Mouse (Mus musculus) CD4-positive, CD25-positive, alpha-beta regulatory T cell, adult 4 months (primary cell): ENCODE measurements around the gene Tnip2. TPM values are rescaled to one million over a fixed set of nuclear protein-coding genes. Genes with fewer than 3 reads are reported as not detected.

Source experiments
- ATAC-seq: one replicate; pipeline ENCODE4 v1.8.0; 2017
- polyA plus RNA-seq, 2 experiments: library from polyadenylated mRNA; unstranded; fragments of 100-300 nt; shearing (Covaris generic); gene quantifications; one replicate each; pipeline ENCODE4 v1.2.1; 2017

The Tnip2 gene
- polyA plus RNA-seq = 10 to 100 TPM; 26.9 to 31.4 TPM

- peak; percentile 95 for ATAC-seq
These were observed at the start of gene Tnip2 for GRCm38 (mm10) chr5:34513466-34514217. Gene Tnip2, minus strand, starts transcription at chr5:34513991.

- no peak for ATAC-seq
These were observed 38.0 kb upstream of the Tnip2 start for GRCm38 (mm10) chr5:34551821-34552220.

- ATAC-seq = peak; percentile 51
These were observed 36.5 kb upstream of the Tnip2 start for GRCm38 (mm10) chr5:34550251-34550650.

GRCm38 (mm10) chr5:34549483-34550221 lies 35.9 kb upstream of the Tnip2 start:
- ATAC-seq = peak; percentile 73

GRCm38 (mm10) chr5:34549135-34549482 lies 35.3 kb upstream of the Tnip2 start:
- ATAC-seq = no peak

- ATAC-seq = peak; percentile 26
These were observed 33.6 kb upstream of the Tnip2 start for GRCm38 (mm10) chr5:34547410-34547809.

- peak; percentile 43 for ATAC-seq
These were observed 29.3 kb upstream of the Tnip2 start for GRCm38 (mm10) chr5:34543114-34543513.

GRCm38 (mm10) chr5:34542166-34542565 lies 28.4 kb upstream of the Tnip2 start:
- no peak for ATAC-seq

GRCm38 (mm10) chr5:34539121-34539520 lies 25.3 kb upstream of the Tnip2 start:
- ATAC-seq = no peak

- peak; percentile 82 for ATAC-seq
These were observed 24.7 kb upstream of the Tnip2 start for GRCm38 (mm10) chr5:34538527-34538926.

GRCm38 (mm10) chr5:34538079-34538478 lies 24.3 kb upstream of the Tnip2 start:
- no peak for ATAC-seq

- ATAC-seq = no peak
These were observed 22.0 kb upstream of the Tnip2 start for GRCm38 (mm10) chr5:34535831-34536230.

- no peak for ATAC-seq
These were observed 21.2 kb upstream of the Tnip2 start for GRCm38 (mm10) chr5:34534776-34535581.

GRCm38 (mm10) chr5:34533820-34534219 lies 20.0 kb upstream of the Tnip2 start:
- no peak for ATAC-seq

GRCm38 (mm10) chr5:34533066-34533465 lies 19.3 kb upstream of the Tnip2 start:
- ATAC-seq = no peak

GRCm38 (mm10) chr5:34530687-34531086 lies 16.9 kb upstream of the Tnip2 start:
- ATAC-seq = no peak

- no peak for ATAC-seq
These were observed 16.3 kb upstream of the Tnip2 start for GRCm38 (mm10) chr5:34530116-34530515.

GRCm38 (mm10) chr5:34528724-34529123 lies 14.9 kb upstream of the Tnip2 start:
- no peak for ATAC-seq

GRCm38 (mm10) chr5:34527352-34527751 lies 13.6 kb upstream of the Tnip2 start:
- no peak for ATAC-seq

- no peak for ATAC-seq
These were observed 12.6 kb upstream of the Tnip2 start for GRCm38 (mm10) chr5:34526477-34526775.

GRCm38 (mm10) chr5:34525663-34526476 lies 12.1 kb upstream of the Tnip2 start, which contains the start of gene Sh3bp2:
Gene Sh3bp2, plus strand, starts transcription at chr5:34525838.
- ATAC-seq = peak; percentile 90

GRCm38 (mm10) chr5:34524511-34524910 lies 10.7 kb upstream of the Tnip2 start:
- no peak for ATAC-seq
